Mouse (Mus musculus) ES-Bruce4 (cell line): ENCODE measurements at regions not wholly inside any gene's neighbourhood (a gene's known extent, or its start where the extent isn't known, plus 50 kb on each side); places are given as distances from the start of the nearest gene placed in this dataset.

Source experiments
- H3K27ac ChIP-seq: 2 replicates; pipeline ENCODE4 v1.5.1; 2012; ENCODE audit warnings: low read length, inconsistent platforms; ENCODE audit not compliant: insufficient read depth
- H3K27me3 ChIP-seq: 2 replicates; pipeline ENCODE4 v1.6.1; 2012; ENCODE audit warnings: mild to moderate bottlenecking, low read length, inconsistent platforms; ENCODE audit not compliant: control insufficient read depth, poor library complexity, insufficient read depth, severe bottlenecking
- H3K36me3 ChIP-seq: 2 replicates; pipeline ENCODE4 v1.6.1; 2012; ENCODE audit warnings: inconsistent platforms, mild to moderate bottlenecking, low read length, moderate library complexity; ENCODE audit not compliant: control insufficient read depth, poor library complexity, insufficient read depth, severe bottlenecking
- H3K4me1 ChIP-seq: one replicate; pipeline ENCODE4 v1.8.1; 2011; ENCODE audit warnings: low read length; ENCODE audit not compliant: control insufficient read depth, insufficient read depth
- H3K4me3 ChIP-seq: 2 replicates; pipeline ENCODE4 v1.5.1; 2011; ENCODE audit warnings: low read depth, mild to moderate bottlenecking, low read length
- H3K9ac ChIP-seq: 2 replicates; pipeline ENCODE4 v1.6.1; 2012; ENCODE audit warnings: low read depth, mild to moderate bottlenecking, inconsistent platforms; ENCODE audit not compliant: poor library complexity, severe bottlenecking
- H3K9me3 ChIP-seq: replicated peaks from 2 replicates; pipeline ENCODE4 v1.6.1; 2012; ENCODE audit warnings: mild to moderate bottlenecking, low read length, inconsistent platforms; ENCODE audit not compliant: control insufficient read depth, poor library complexity, insufficient read depth, severe bottlenecking
- CTCF ChIP-seq: IDR thresholded peaks from one replicate; pipeline ENCODE4 v1.8.1; 2011; ENCODE audit warnings: low read depth, low read length
- EP300 ChIP-seq: IDR thresholded peaks from 2 replicates; pipeline ENCODE4 v1.6.1; 2011; ENCODE audit warnings: low read depth, low read length; ENCODE audit not compliant: insufficient read depth
- POLR2A ChIP-seq: IDR thresholded peaks from one replicate; pipeline ENCODE4 v1.8.1; 2011; ENCODE audit warnings: low read length; ENCODE audit not compliant: insufficient read depth

- Histone ChIP-seq H3K4me1 (no peaks in the 10 kb centered on the region), H3K27me3 (no peaks in the 10 kb centered on the region; the same call in 1 of the 2 replicates), H3K9ac (no peak overlapping the region), H3K9me3 (no peaks in the 10 kb centered on the region), H3K27ac (no peak overlapping the region), H3K36me3 (no peaks in the 10 kb centered on the region), H3K4me3 (no peak overlapping the region)
- TF ChIP-seq EP300: no peak
- no peak for TF ChIP-seq CTCF
Observed at GRCm38 (mm10) chr2:74029938-74030337, 118.8 kb upstream of the Atp5g3 start.

- TF ChIP-seq EP300 (no peak), CTCF (peak; percentile 23)
- Histone ChIP-seq H3K4me3 (no peak overlapping the region), H3K27ac (no peak overlapping the region)
Observed at GRCm38 (mm10) chr2:74027404-74028104, 116.4 kb upstream of the Atp5g3 start.

GRCm38 (mm10) chr2:74015146-74015545 is 104.0 kb upstream of the Atp5g3 start:
- no peak overlapping the region for H3K4me3 ChIP-seq
- H3K4me1 ChIP-seq: no peaks in the 10 kb centered on the region
- no peaks in the 10 kb centered on the region; the same call in 1 of the 2 replicates for H3K27me3 ChIP-seq
- no peak overlapping the region for H3K27ac ChIP-seq
- TF ChIP-seq CTCF: no peak
- TF ChIP-seq POLR2A: no peak
- no peak for TF ChIP-seq EP300
- no peak overlapping the region for H3K9ac ChIP-seq
- no peaks in the 10 kb centered on the region for H3K36me3 ChIP-seq
- no peaks in the 10 kb centered on the region for H3K9me3 ChIP-seq

More at GRCm38 (mm10) chr2:74027404-74028104, 116.4 kb upstream of the Atp5g3 start:
- Histone ChIP-seq H3K4me1 (no peaks in the 10 kb centered on the region), H3K27me3 (no peaks in the 10 kb centered on the region; the same call in 1 of the 2 replicates), H3K9ac (no peak overlapping the region), H3K9me3 (no peaks in the 10 kb centered on the region), H3K36me3 (no peaks in the 10 kb centered on the region)

GRCm38 (mm10) chr2:74014201-74014600 is 103.1 kb upstream of the Atp5g3 start:
- Histone ChIP-seq H3K9ac (no peak overlapping the region), H3K9me3 (no peaks in the 10 kb centered on the region), H3K4me3 (no peak overlapping the region), H3K27ac (no peak overlapping the region), H3K4me1 (no peaks in the 10 kb centered on the region), H3K27me3 (no peaks in the 10 kb centered on the region; the same call in 1 of the 2 replicates), H3K36me3 (no peaks in the 10 kb centered on the region)
- TF ChIP-seq CTCF (no peak), POLR2A (no peak), EP300 (no peak)

- H3K27me3 ChIP-seq: no peaks in the 10 kb centered on the region
Observed at GRCm38 (mm10) chr2:73998531-73998930, 87.4 kb upstream of the Atp5g3 start.

GRCm38 (mm10) chr2:73996986-73997385 is 85.9 kb upstream of the Atp5g3 start:
- no peaks in the 10 kb centered on the region for H3K4me1 ChIP-seq
- TF ChIP-seq POLR2A: no peak
- no peak for TF ChIP-seq CTCF
- TF ChIP-seq EP300: no peak
- no peaks in the 10 kb centered on the region for H3K36me3 ChIP-seq
- H3K4me3 ChIP-seq: no peak overlapping the region
- no peaks in the 10 kb centered on the region for H3K27me3 ChIP-seq
- no peak overlapping the region for H3K27ac ChIP-seq
- H3K9me3 ChIP-seq: no peaks in the 10 kb centered on the region
- no peak overlapping the region for H3K9ac ChIP-seq

More at GRCm38 (mm10) chr2:73998531-73998930, 87.4 kb upstream of the Atp5g3 start:
- TF ChIP-seq CTCF (no peak), POLR2A (no peak), EP300 (no peak)
- Histone ChIP-seq H3K36me3 (no peaks in the 10 kb centered on the region), H3K4me3 (no peak overlapping the region), H3K9me3 (no peaks in the 10 kb centered on the region), H3K9ac (no peak overlapping the region), H3K27ac (no peak overlapping the region), H3K4me1 (no peaks in the 10 kb centered on the region)
